Mouse (Mus musculus) brain, adult 10 weeks (tissue): Measurements from ENCODE around the gene Trp53. TPM values are rescaled to one million over a fixed set of nuclear protein-coding genes. Genes with fewer than 3 reads are reported as not detected.

Experiments
- polyA plus RNA-seq: library from polyadenylated mRNA; stranded (reverse); fragments of 350-450 nt; fragmentation: Illumina TruSeq; extraction: RNeasy Lipid Tissue Mini Kit (QIAGEN cat#74804); gene quantifications from one replicate; pipeline ENCODE4 v1.2.3, GENCODE M21; 2015; ENCODE audit warnings: low read depth, low replicate concordance

Gene Trp53
- 21.0 TPM for polyA plus RNA-seq

GRCm38 (mm10) chr11:69580091-69580514 lies at the start of gene Trp53, which contains the start of gene Wrap53:
TSS of gene Trp53 (plus strand) at chr11:69580359.
TSS of gene Wrap53 (minus strand) at chr11:69580255.

GRCm38 (mm10) chr11:69549060-69549656 lies 31.0 kb upstream of the Trp53 start, which contains the start of gene Dnah2:
TSS of gene Dnah2 (minus strand) at chr11:69549110.

GRCm38 (mm10) chr11:69559851-69560765 lies 20.1 kb upstream of the Trp53 start, which contains the start of gene Efnb3:
TSS of gene Efnb3 (minus strand) at chr11:69560205.

GRCm38 (mm10) chr11:69605726-69606490 lies 25.7 kb downstream of the Trp53 start, which contains the start of gene Atp1b2:
TSS of gene Atp1b2 (minus strand) at chr11:69605942.

DNA sequence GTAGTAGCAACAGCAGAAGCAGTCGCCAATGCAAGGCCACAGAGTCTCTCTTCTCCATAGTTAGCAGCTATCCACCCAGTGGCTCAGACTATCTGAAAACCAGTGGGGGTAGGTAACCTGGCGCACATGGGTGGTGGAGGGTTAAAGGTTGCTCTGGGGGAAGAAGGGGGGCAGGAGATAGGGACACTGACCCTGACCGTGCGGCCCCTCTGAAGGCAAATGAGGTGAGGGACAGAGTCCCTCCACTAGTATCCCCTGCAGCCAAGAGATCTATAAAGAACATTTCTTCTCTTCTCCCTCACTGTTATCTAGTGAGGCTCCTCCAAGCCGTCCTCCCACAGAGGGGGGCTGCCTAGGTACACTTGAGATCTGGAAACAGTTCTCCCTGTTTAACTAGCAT lies 37.6 kb downstream of the Trp53 start, which contains the start of gene Shbg:
Gene Shbg, minus strand, starts transcription at position 101 of the 400 bp plus-strand sequence.

GRCm38 (mm10) chr11:69621571-69622268 lies 41.6 kb downstream of the Trp53 start, which contains the start of gene Sat2:
TSS of gene Sat2 (plus strand) at chr11:69622024.

DNA sequence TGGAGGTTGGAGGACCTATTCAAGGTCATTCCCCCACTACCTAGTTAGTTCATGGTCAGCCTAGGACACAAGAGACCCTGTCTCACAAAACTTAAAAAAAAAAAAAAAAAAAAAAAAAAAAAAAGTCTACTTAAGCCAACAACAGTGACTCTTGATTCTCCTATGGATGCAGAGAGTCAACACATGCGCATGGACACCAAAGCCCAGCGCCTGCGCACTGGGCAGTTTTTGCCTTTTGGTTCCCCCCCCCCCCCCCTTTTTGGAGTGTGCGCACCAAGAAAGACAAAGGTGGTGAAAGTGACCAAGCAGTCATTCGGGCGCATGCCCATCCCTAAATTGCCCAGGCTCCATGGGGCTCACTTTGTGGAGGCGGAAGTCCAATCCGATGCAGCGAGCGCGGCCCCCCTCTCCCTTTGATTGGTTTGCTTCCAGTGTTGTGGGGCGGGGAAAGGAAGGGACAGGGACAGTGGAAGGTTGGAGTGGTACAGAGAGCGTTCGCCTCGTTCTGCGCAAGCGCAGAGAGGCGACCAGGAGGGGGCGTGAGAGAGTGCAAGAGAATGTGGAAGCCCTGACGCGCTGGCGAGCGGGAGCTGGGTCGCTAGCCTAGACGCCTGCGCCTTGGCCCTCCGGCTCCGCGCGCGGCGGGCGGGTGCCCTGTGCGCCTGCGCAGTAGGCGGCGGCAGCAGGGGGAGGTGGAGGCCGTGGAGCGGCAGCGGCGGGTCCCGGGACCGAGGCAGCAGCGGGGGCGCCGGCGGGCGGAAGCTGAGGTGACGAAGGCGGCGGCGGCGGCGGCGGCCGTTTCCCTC lies 52.3 kb downstream of the Trp53 start, which contains the start of gene Fxr2:
Gene Fxr2, plus strand, starts transcription at position 707 of the 806 bp plus-strand sequence.

Other genes with a start within 250 kb of the Trp53 start
- gene Rnf227, start 239.9 kb upstream of the Trp53 start, polyA plus RNA-seq: 217 TPM
- 218 TPM for gene Chd3, start 211.0 kb upstream of the Trp53 start, polyA plus RNA-seq
- gene Naa38, start 184.9 kb upstream of the Trp53 start, polyA plus RNA-seq: 175 TPM
- gene Cyb5d1, start 184.7 kb upstream of the Trp53 start, polyA plus RNA-seq: 37.8 TPM
- gene Tmem88, start 182.1 kb upstream of the Trp53 start, polyA plus RNA-seq: 2.1 TPM
- 8.6 TPM for gene Kdm6b, start 166.7 kb upstream of the Trp53 start, polyA plus RNA-seq
- gene Dnah2, start 31.2 kb upstream of the Trp53 start, polyA plus RNA-seq: 1.4 TPM
- 78.5 TPM for gene Efnb3, start 20.2 kb upstream of the Trp53 start, polyA plus RNA-seq
- 12.1 TPM for gene Wrap53, start 104 bp upstream of the Trp53 start, polyA plus RNA-seq
- 372 TPM for gene Atp1b2, start 25.6 kb downstream of the Trp53 start, polyA plus RNA-seq
- gene Shbg, start 37.5 kb downstream of the Trp53 start, polyA plus RNA-seq: not detected
- 20.6 TPM for gene Sat2, start 41.7 kb downstream of the Trp53 start, polyA plus RNA-seq
- 92.2 TPM for gene Fxr2, start 52.6 kb downstream of the Trp53 start, polyA plus RNA-seq
- not detected for gene Sox15, start 75.0 kb downstream of the Trp53 start, polyA plus RNA-seq
- 97.8 TPM for gene Mpdu1, start 82.3 kb downstream of the Trp53 start, polyA plus RNA-seq
- 18.2 TPM for gene Cd68, start 85.8 kb downstream of the Trp53 start, polyA plus RNA-seq
- gene Eif4a1, start 92.1 kb downstream of the Trp53 start, polyA plus RNA-seq: 435 TPM
- 110 TPM for gene Senp3, start 101.7 kb downstream of the Trp53 start, polyA plus RNA-seq
- 4.0 TPM for gene Tnfsf13, start 105.4 kb downstream of the Trp53 start, polyA plus RNA-seq
- gene Tnfsf12, start 115.5 kb downstream of the Trp53 start, polyA plus RNA-seq: 14.5 TPM
- 2.1 TPM for gene Tnfsfm13, start 115.7 kb downstream of the Trp53 start, polyA plus RNA-seq
- gene Polr2a, start 178.3 kb downstream of the Trp53 start, polyA plus RNA-seq: 26.2 TPM
- not detected for gene Slc35g3, start 181.6 kb downstream of the Trp53 start, polyA plus RNA-seq
- gene Zbtb4, start 185.6 kb downstream of the Trp53 start, polyA plus RNA-seq: 61.8 TPM
- 0.61 TPM for gene Chrnb1, start 215.6 kb downstream of the Trp53 start, polyA plus RNA-seq
- gene Fgf11, start 221.5 kb downstream of the Trp53 start, polyA plus RNA-seq: 16.9 TPM
- gene Tmem102, start 225.3 kb downstream of the Trp53 start, polyA plus RNA-seq: not detected
- gene Gm39566, start 234.9 kb downstream of the Trp53 start, polyA plus RNA-seq: not detected
- not detected for gene Spem2, start 238.1 kb downstream of the Trp53 start, polyA plus RNA-seq
- not detected for gene Spem1, start 241.8 kb downstream of the Trp53 start, polyA plus RNA-seq